In genomic region chr2:6212724-6213511, GRCm38 (mm10) we compare ENCODE assay signal across 8 mouse cellular contexts. TPM values are rescaled to one million over a fixed set of nuclear protein-coding genes. Genes with fewer than 3 reads are reported as not detected.
A peak's percentile ranks its signal among the peaks of the same experiment; 100 is the strongest.
DNase-seq lines count a peak whose midpoint lies in the region; ATAC-seq and TF ChIP-seq lines count a peak whose summit lies in the region.

Gene Echdc3, minus strand, starts transcription at chr2:6213033.

- H3K4me1 ChIP-seq in forebrain, embryonic 10.5 days, result peaks cover 31% of the 10 kb centered on the region
- H3K4me1 ChIP-seq in heart, embryonic 15.5 days (replicated peaks), result peaks cover 28% of the 10 kb centered on the region
- H3K4me1 ChIP-seq in liver, embryonic 16.5 days (ENCODE audit: control insufficient read depth, low read depth, low read length), result no peaks in the 10 kb centered on the region; the same call in none of the 2 replicates
- H3K4me1 ChIP-seq in neural tube, embryonic 12.5 days, result peaks cover 7% of the 10 kb centered on the region; the same call in 1 of the 2 replicates
- peaks cover 3% of the 10 kb centered on the region for H3K4me1 ChIP-seq in stomach, postnatal 0 days (replicated peaks; ENCODE audit: control insufficient read depth, insufficient read depth)

- H3K27me3 ChIP-seq in forebrain, embryonic 10.5 days (ENCODE audit: poor library complexity, severe bottlenecking), result 0 out of 2 replicates have a peak, but pooled peaks cover 3% of the 10 kb centered on the region
- H3K27me3 ChIP-seq in heart, embryonic 15.5 days, result no peaks in the 10 kb centered on the region
- H3K27me3 ChIP-seq in liver, embryonic 16.5 days (ENCODE audit: control insufficient read depth, insufficient read depth, low read depth, low read length), result no peaks in the 10 kb centered on the region
- H3K27me3 ChIP-seq in neural tube, embryonic 12.5 days (replicated peaks), result no peaks in the 10 kb centered on the region
- no peaks in the 10 kb centered on the region for H3K27me3 ChIP-seq in stomach, postnatal 0 days (ENCODE audit: control insufficient read depth, insufficient read depth, low read length)

- peak within 1 kb of the TSS; percentile 88 for H3K4me2 ChIP-seq in heart, embryonic 15.5 days
- peak within 1 kb of the TSS; percentile 70 for H3K4me2 ChIP-seq in liver, embryonic 16.5 days (ENCODE audit: low read depth, low read length)
- H3K4me2 ChIP-seq in neural tube, embryonic 12.5 days (replicated peaks), result peak within 1 kb of the TSS; percentile 75
- peak within 1 kb of the TSS; percentile 72 for H3K4me2 ChIP-seq in stomach, postnatal 0 days (replicated peaks; ENCODE audit: low read depth)

- H3K27ac ChIP-seq in forebrain, embryonic 10.5 days, result peak within 1 kb of the TSS; percentile 85
- peak within 1 kb of the TSS; percentile 97 for H3K27ac ChIP-seq in heart, embryonic 15.5 days
- peak within 1 kb of the TSS; percentile 83 for H3K27ac ChIP-seq in liver, embryonic 16.5 days (ENCODE audit: low read length)
- peak within 1 kb of the TSS; percentile 29; the same call in 1 of the 2 replicates for H3K27ac ChIP-seq in neural tube, embryonic 12.5 days
- H3K27ac ChIP-seq in stomach, postnatal 0 days (replicated peaks), result peak within 1 kb of the TSS; percentile 96

- peak within 1 kb of the TSS; percentile 58 for H3K4me3 ChIP-seq in forebrain, embryonic 10.5 days
- H3K4me3 ChIP-seq in heart, embryonic 15.5 days, result peak within 1 kb of the TSS; percentile 65
- peak within 1 kb of the TSS; percentile 60 for H3K4me3 ChIP-seq in liver, embryonic 16.5 days (ENCODE audit: low read depth, low read length)
- peak within 1 kb of the TSS; percentile 35 for H3K4me3 ChIP-seq in neural tube, embryonic 12.5 days
- peak within 1 kb of the TSS; percentile 38 for H3K4me3 ChIP-seq in stomach, postnatal 0 days (ENCODE audit: low read depth, low read length)

- peak; percentile 30 for DNase-seq in c-Kit-positive CD71-positive TER-119-negative erythroid progenitor cells, embryonic 14.5 days (ENCODE audit: low read depth)
- peak; percentile 88 for DNase-seq in forebrain, embryonic 10.5 days (ENCODE audit: extremely low spot score, low spot score)
- DNase-seq in kidney, postnatal 14 days, result peak; percentile 94
- DNase-seq in stomach, postnatal 0 days (ENCODE audit: low spot score), result peak; percentile 96

- peak; percentile 97 for ATAC-seq in CD4-positive, CD25-positive, alpha-beta regulatory T cell, adult 4 months
- ATAC-seq in heart, embryonic 15.5 days (replicated peaks; ENCODE audit: insufficient number of reproducible peaks, insufficient read depth, low FRiP score, low read depth), result peak; percentile 94
- peak; percentile 90 for ATAC-seq in liver, embryonic 16.5 days (ENCODE audit: low read depth)
- peak; percentile 89 for ATAC-seq in neural tube, embryonic 12.5 days (ENCODE audit: low FRiP score, low read depth)
- ATAC-seq in stomach, postnatal 0 days (ENCODE audit: low FRiP score, low TSS enrichment), result peak; percentile 95

- TF ChIP-seq EP300 in stomach, postnatal 0 days (optimal IDR thresholded peaks at IDR 0.05), result peak; percentile 53

- no peaks in the 10 kb centered on the region for H3K9me3 ChIP-seq in forebrain, embryonic 10.5 days
- H3K9me3 ChIP-seq in heart, embryonic 15.5 days (replicated peaks), result no peaks in the 10 kb centered on the region
- H3K9me3 ChIP-seq in liver, embryonic 16.5 days (replicated peaks; ENCODE audit: control insufficient read depth, low read length), result no peaks in the 10 kb centered on the region
- no peaks in the 10 kb centered on the region for H3K9me3 ChIP-seq in neural tube, embryonic 12.5 days
- H3K9me3 ChIP-seq in stomach, postnatal 0 days (ENCODE audit: control insufficient read depth, low read length), result no peaks in the 10 kb centered on the region

- no peaks in the 10 kb centered on the region for H3K36me3 ChIP-seq in forebrain, embryonic 10.5 days (replicated peaks)
- H3K36me3 ChIP-seq in heart, embryonic 15.5 days, result no peaks in the 10 kb centered on the region
- H3K36me3 ChIP-seq in liver, embryonic 16.5 days (ENCODE audit: control insufficient read depth, insufficient read depth), result no peaks in the 10 kb centered on the region
- H3K36me3 ChIP-seq in neural tube, embryonic 12.5 days, result no peaks in the 10 kb centered on the region
- H3K36me3 ChIP-seq in stomach, postnatal 0 days (ENCODE audit: control insufficient read depth, insufficient read depth, low read length), result no peaks in the 10 kb centered on the region

- peak; percentile 7; the same call in 1 of the 2 replicates for TF ChIP-seq CTCF in stomach, postnatal 0 days (IDR thresholded peaks at IDR 0.05; ENCODE audit: low read depth)

- peak within 1 kb of the TSS; percentile 69 for H3K9ac ChIP-seq in heart, embryonic 15.5 days
- H3K9ac ChIP-seq in liver, embryonic 16.5 days (ENCODE audit: low read depth, low read length), result peak within 1 kb of the TSS; percentile 61
- H3K9ac ChIP-seq in neural tube, embryonic 12.5 days, result peak within 1 kb of the TSS; percentile 60
- peak within 1 kb of the TSS; percentile 87 for H3K9ac ChIP-seq in stomach, postnatal 0 days (ENCODE audit: low read length)

- WGBS in forebrain, embryonic 10.5 days, result 1% methylated on average over 30 of the region's 30 CpGs
- WGBS in heart, embryonic 15.5 days, result 1% methylated on average over 30 of the region's 30 CpGs
- 4% methylated on average over 30 of the region's 30 CpGs for WGBS in liver, embryonic 16.5 days (ENCODE audit: insufficient replicate concordance)
- WGBS in neural tube, embryonic 12.5 days, result under 1% methylated on average over 30 of the region's 30 CpGs
- WGBS in stomach, postnatal 0 days, result 1% methylated on average over 30 of the region's 30 CpGs

RNA-seq across cellular contexts. Expression of gene Echdc3, which starts in this region (rescaled TPM):
- not detected for polyA plus RNA-seq in CD4-positive, CD25-positive, alpha-beta regulatory T cell, adult 4 months (2017; shearing (Covaris generic))
- polyA plus RNA-seq in forebrain, embryonic 10.5 days (2016; fragmentation: Nextera tagmentation; extraction: Ambion mirVana), result 1.4 and 2.3 TPM in 2 replicates
- polyA plus RNA-seq in heart, embryonic 15.5 days (2015; fragmentation: Nextera tagmentation; extraction: Ambion mirVana), result 9.2 TPM in 2 replicates
- 17.2 and 21.1 TPM in 2 replicates for polyA plus RNA-seq in liver, embryonic 16.5 days (2015; fragmentation: Nextera tagmentation; extraction: Ambion mirVana)
- 1.5 and 1.9 TPM in 2 replicates for polyA plus RNA-seq in neural tube, embryonic 12.5 days (2016; fragmentation: Nextera tagmentation; extraction: Ambion mirVana)
- 8.1 and 9.1 TPM in 2 replicates for polyA plus RNA-seq in stomach, postnatal 0 days (2015; fragmentation: Nextera tagmentation; extraction: Ambion mirVana)

Comparison
In these comparisons a context has a peak if more than half of its experiments do, and no peak if none do; other contexts are left out.
1. Peak in every context shown above with its lines: DNase-seq, ATAC-seq, H3K4me3 ChIP-seq and H3K27ac ChIP-seq.
2. Peak in ATAC-seq in CD4-positive, CD25-positive, alpha-beta regulatory T cell, adult 4 months; RNA of the gene not detected or under 1 TPM.
3. DNase-seq: peak in every context shown above with its lines; median percentile 96 in stomach, postnatal 0 days; 94 in kidney, postnatal 14 days; 88 in forebrain, embryonic 10.5 days; 30 in c-Kit-positive CD71-positive TER-119-negative erythroid progenitor cells, embryonic 14.5 days.
4. H3K27ac ChIP-seq: peak in every context shown above with its lines; median percentile 97 in heart, embryonic 15.5 days; 96 in stomach, postnatal 0 days; 85 in forebrain, embryonic 10.5 days; 83 in liver, embryonic 16.5 days; 29 in neural tube, embryonic 12.5 days.